Mouse (Mus musculus): ENCODE measurements at regions not wholly inside any gene's neighbourhood (a gene's known extent, or its start where the extent isn't known, plus 50 kb on each side); places are given as distances from the start of the nearest gene placed in this dataset.

DNA sequence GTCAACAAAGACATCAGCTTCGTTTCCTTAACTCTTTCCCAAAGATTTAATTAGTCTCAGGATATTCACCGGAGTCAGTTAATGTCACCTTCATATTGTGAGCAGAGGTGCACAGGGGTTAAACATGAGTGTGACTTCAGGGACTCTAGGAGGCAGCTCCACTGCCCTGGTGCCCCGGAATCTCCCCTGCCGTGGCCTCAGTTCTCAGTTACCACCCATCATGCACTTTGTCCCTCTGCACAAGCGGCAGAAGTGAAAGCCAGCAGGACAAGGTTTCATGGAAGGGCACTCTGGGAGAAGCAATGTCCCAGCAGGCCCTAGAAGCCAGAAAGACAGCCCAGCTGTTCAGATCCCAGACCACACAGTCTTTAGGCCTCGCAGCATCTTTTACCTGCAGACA, 150.5 kb upstream of the Egln3 start:
- H3K27ac ChIP-seq (replicated peaks) = peak overlapping the region; percentile 57
- WGBS = 40% methylated on average over 6 of the region's 6 CpGs

DNA sequence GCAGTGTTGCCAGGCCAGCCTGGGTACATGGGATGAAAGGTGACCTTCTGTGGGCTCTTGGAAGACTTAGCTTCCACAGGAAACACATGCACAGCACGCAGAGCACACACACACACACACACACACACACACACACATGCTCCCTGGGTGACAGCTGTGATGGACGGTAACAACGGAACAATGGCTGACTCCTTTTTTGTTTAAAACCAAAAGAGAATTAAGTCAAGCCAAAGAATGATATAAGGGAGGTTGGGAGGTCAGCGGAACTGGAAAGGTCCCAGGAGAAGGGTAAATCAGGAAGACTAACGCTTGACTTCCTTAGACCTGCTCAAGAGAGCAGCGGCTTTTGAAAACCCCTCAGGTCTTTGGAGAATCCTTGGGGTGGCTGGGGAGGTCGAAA, 150.0 kb upstream of the Egln3 start:
- WGBS = 48% methylated on average over 7 of the region's 7 CpGs
- no peaks in the 10 kb centered on the region for H3K9me3 ChIP-seq (replicated peaks)
- peak; percentile 19 for DNase-seq (ENCODE audit: low spot score)
- peak overlapping the region; percentile 57 for H3K27ac ChIP-seq (replicated peaks)
- H3K27me3 ChIP-seq (ENCODE audit: low read depth, poor library complexity, severe bottlenecking) = peaks cover 5% of the 10 kb centered on the region; the same call in 1 of the 2 replicates
- peaks cover 26% of the 10 kb centered on the region for H3K4me1 ChIP-seq
- no peaks in the 10 kb centered on the region for H3K36me3 ChIP-seq
- H3K4me3 ChIP-seq = no peak overlapping the region

More for the DNA sequence above, 150.5 kb upstream of the Egln3 start:
- peaks cover 5% of the 10 kb centered on the region; the same call in 1 of the 2 replicates for H3K27me3 ChIP-seq (ENCODE audit: low read depth, poor library complexity, severe bottlenecking)
- H3K9me3 ChIP-seq (replicated peaks) = no peaks in the 10 kb centered on the region
- H3K36me3 ChIP-seq = no peaks in the 10 kb centered on the region
- H3K4me3 ChIP-seq = no peak overlapping the region
- peaks cover 26% of the 10 kb centered on the region for H3K4me1 ChIP-seq
- no peak for DNase-seq (ENCODE audit: low spot score)

DNA sequence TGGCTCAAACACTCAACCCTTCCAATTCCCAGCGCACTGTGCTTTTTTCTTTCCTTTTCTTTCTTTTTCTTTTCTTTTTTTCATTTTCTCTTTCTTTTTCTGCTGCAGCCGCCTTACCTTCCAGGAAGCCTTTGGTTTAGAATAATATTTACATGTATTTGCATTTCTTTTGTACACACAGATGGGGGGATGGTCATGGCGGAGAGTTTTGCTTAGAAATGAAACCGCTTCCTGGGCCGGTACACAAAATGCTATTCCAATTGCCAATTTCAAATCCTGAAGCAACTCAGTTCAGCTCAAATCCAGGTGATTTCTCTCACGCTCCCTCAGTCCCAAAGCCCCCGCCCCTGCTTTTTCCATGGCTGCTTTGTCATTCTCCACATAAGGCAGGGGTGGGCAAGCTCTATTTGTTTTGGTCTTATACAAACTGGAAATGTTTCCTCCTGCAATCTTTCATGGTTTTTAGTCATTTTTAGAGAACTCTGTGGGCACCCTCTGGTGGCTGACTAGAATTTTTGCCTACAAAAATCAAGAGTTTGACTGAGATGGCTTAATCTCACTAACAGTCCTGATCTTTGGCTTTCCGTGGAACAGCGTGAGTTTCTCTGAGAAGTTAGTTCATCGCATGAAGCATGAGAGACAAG, 149.4 kb upstream of the Egln3 start:
- Histone ChIP-seq H3K27me3 (ENCODE audit: low read depth, poor library complexity, severe bottlenecking) (peaks cover 5% of the 10 kb centered on the region; the same call in 1 of the 2 replicates), H3K9me3 (replicated peaks) (no peaks in the 10 kb centered on the region), H3K4me3 (no peak overlapping the region), H3K4me1 (peaks cover 26% of the 10 kb centered on the region), H3K36me3 (no peaks in the 10 kb centered on the region), H3K27ac (replicated peaks) (0 out of 2 replicates have a peak overlapping the region, but pooled peaks have one; percentile 57)
- peak; percentile 21 for DNase-seq (ENCODE audit: low spot score)
- 80% methylated on average over 10 of the region's 10 CpGs for WGBS

DNA sequence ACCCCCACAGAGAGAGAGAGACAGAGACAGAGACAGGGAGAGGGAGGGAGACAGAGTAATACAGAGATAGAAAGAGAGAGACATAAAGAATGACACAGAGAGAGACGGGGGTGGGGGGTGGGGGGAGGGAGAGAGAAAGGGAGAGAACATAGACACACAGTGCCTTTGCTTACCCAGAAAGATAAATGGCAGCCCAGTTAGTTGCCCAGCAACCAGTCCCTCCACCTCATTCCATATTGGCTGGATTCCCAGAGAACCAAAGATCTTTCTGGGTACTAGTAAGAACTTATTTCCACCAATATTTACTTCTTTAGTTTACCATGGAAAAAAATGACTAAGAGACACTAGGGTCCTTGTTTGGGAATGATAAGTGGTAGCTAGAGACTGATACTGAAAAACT, 146.6 kb upstream of the Egln3 start:
- no peaks in the 10 kb centered on the region for H3K9me3 ChIP-seq (replicated peaks)
- 47% methylated on average over 1 of the region's 1 CpGs for WGBS
- no peaks in the 10 kb centered on the region for H3K36me3 ChIP-seq
- no peak overlapping the region for H3K27ac ChIP-seq (replicated peaks)
- no peak for DNase-seq (ENCODE audit: low spot score)
- no peak overlapping the region for H3K4me3 ChIP-seq
- H3K4me1 ChIP-seq = peaks cover 26% of the 10 kb centered on the region
- no peaks in the 10 kb centered on the region; the same call in 1 of the 2 replicates for H3K27me3 ChIP-seq (ENCODE audit: low read depth, poor library complexity, severe bottlenecking)

DNA sequence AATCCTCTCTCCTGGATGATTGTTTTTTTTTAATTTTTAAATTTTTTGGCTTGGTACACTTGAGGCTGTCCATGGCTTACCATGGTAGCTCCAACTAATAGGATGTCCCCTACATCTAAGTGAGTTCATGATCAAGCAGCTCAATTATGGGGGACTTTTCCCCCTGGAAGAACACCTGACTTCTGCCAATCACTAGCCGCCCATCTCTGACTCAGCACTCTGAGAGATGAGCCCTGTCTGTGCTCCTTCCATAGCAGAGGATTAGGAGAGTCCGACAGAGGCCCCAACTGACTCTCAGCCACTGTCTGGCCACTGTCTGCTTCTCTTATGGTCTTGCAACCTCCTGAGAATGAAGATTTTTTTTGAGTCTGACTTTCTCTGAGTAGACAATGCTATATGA, 145.7 kb upstream of the Egln3 start:
- DNase-seq (ENCODE audit: low spot score) = no peak
- H3K9me3 ChIP-seq (replicated peaks) = no peaks in the 10 kb centered on the region
- no peaks in the 10 kb centered on the region for H3K36me3 ChIP-seq
- no peak overlapping the region for H3K4me3 ChIP-seq
- 60% methylated on average over 2 of the region's 2 CpGs for WGBS
- H3K27ac ChIP-seq (replicated peaks) = no peak overlapping the region
- no peaks in the 10 kb centered on the region; the same call in 1 of the 2 replicates for H3K27me3 ChIP-seq (ENCODE audit: low read depth, poor library complexity, severe bottlenecking)
- H3K4me1 ChIP-seq = peaks cover 22% of the 10 kb centered on the region

DNA sequence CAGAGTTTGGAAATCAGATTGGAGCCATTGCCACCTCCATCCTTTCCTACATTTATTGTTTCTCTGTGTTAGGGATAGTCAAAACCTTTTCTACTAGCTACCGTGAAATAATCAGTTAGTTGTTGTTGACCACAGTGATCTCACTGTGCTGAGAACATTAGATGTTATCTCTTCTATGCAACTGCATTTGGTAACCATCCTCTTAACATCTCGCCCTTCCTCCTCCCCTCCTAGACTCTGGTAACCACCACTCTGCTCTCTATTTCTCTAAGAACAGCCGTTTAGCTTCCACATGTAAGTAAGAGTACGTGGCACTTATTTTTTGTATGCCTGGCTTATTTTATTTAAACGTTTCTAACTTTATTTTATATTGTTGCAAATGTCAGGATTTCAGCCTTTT, 139.8 kb upstream of the Egln3 start:
- Histone ChIP-seq H3K4me1 (no peaks in the 10 kb centered on the region), H3K4me3 (no peak overlapping the region), H3K36me3 (no peaks in the 10 kb centered on the region), H3K27ac (replicated peaks) (no peak overlapping the region), H3K9me3 (replicated peaks) (no peaks in the 10 kb centered on the region), H3K27me3 (ENCODE audit: low read depth, poor library complexity, severe bottlenecking) (peaks cover 5% of the 10 kb centered on the region)
- no peak for DNase-seq (ENCODE audit: low spot score)
- WGBS = 88% methylated on average over 5 of the region's 5 CpGs

DNA sequence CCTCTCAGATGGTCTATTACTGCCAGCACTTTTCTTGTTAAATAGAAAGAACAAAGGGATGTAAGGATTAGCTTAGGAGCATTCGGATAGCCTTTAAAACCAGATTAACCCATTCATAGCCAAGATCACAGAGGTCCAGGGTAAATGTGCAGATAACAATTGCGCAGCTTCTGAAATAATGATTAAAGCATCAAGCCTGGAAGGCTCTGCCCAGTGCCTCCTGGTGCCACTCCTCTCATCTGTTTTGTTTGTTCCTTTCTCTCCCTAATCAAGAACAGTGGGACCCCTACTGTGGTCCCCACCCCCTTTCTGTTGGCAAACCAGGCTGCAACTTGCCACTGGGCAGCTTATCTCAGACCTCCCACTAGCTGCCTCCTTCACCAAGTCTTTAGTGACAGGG, 131.8 kb upstream of the Egln3 start:
- Histone ChIP-seq H3K36me3 (no peaks in the 10 kb centered on the region), H3K9me3 (replicated peaks) (no peaks in the 10 kb centered on the region), H3K4me3 (no peak overlapping the region), H3K27ac (replicated peaks) (0 out of 2 replicates have a peak overlapping the region, but pooled peaks have one; percentile 28), H3K4me1 (peaks cover 26% of the 10 kb centered on the region), H3K27me3 (ENCODE audit: low read depth, poor library complexity, severe bottlenecking) (peaks cover 66% of the 10 kb centered on the region)
- WGBS = 6% methylated on average over 2 of the region's 2 CpGs
- no peak for DNase-seq (ENCODE audit: low spot score)

DNA sequence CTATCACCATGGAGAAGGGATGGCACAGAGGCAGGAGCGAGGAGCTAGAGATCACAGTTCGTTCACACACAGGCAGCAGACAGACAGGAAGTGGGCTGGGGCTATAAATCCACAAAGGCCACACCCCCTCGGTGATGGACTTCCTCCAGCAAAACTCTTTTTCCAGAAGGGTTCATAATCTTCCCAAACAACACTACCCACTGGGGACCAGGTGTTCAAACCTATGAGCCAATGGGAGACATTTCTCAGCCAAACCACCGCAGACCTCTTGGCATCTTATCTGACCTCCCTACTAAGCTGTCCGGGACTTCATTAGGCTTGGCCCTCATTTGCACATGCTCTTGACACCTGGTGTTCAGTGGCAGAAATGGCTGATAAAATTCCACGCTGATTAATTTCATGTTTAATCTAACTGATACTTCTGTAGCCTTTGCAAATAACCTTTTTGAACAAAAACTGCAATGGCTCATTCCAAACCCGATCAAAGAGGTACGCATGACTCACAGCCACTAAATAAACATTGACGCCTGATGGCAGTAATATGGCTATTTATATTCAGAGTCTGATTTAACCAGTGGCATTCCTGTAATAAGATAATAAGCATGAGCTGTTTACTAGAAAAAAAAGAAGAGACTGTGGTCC, 131.0 kb upstream of the Egln3 start:
- Histone ChIP-seq H3K27ac (replicated peaks) (0 out of 2 replicates have a peak overlapping the region, but pooled peaks have one; percentile 17), H3K27me3 (ENCODE audit: low read depth, poor library complexity, severe bottlenecking) (peaks cover 66% of the 10 kb centered on the region), H3K4me1 (peaks cover 26% of the 10 kb centered on the region), H3K9me3 (replicated peaks) (no peaks in the 10 kb centered on the region), H3K36me3 (no peaks in the 10 kb centered on the region), H3K4me3 (no peak overlapping the region)
- WGBS = 66% methylated on average over 9 of the region's 9 CpGs
- no peak for DNase-seq (ENCODE audit: low spot score)

DNA sequence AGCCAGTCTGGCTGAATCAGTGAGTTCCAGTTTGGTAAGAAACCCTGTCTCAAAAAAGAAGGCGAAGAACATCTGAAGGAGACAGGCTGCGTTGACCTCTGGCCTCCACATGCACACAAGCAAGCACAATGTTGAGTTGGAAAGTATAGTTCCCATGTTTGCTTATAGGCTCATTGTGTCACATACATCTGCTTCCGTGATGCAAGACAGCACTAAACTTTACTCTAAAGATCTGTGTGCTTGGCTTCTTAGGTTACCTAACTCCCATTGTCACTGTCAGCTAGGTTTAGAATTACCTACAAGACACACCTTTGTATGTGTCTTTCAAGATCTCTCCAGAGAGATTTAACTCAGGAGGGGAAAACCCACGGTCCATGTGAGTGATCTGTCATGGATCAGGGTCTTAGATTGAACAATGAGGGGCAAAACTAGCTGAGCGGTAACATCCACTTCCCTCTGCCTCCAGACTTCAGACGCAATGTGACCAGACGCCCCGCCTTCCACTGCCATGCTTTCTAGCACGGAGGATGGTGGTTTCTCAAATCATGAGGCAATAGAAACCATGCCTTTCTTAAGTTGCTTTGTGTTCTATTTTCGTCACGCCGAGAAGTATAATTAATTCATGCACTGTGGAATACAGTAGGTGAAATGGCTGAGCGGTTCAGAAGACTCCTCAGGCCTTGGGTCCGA, 130.1 kb upstream of the Egln3 start:
- WGBS = 88% methylated on average over 14 of the region's 14 CpGs
- Histone ChIP-seq H3K27ac (replicated peaks) (no peak overlapping the region), H3K27me3 (ENCODE audit: low read depth, poor library complexity, severe bottlenecking) (peaks cover 65% of the 10 kb centered on the region), H3K9me3 (replicated peaks) (no peaks in the 10 kb centered on the region), H3K36me3 (no peaks in the 10 kb centered on the region), H3K4me3 (no peak overlapping the region), H3K4me1 (peaks cover 26% of the 10 kb centered on the region)
- no peak for DNase-seq (ENCODE audit: low spot score)

DNA sequence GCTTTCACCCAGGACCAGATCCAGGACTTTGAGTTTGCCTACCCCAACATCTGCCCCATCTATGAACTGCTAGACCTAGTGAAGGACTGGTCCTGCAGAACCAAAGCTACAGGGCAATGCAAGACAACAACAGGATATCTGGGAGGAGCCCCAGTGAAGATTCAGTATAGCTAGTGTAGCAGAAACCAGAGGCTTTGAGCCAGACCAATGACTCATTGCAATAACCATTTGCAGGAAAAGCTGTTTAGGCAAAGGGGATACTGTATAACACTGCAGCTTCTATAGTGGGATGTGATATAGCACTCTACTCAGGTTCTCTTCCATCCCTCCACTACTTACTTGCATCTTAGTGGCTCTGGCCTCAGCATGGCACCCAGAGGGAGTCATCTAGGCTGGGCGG, 123.8 kb upstream of the Egln3 start:
- H3K4me1 ChIP-seq = peaks cover 9% of the 10 kb centered on the region
- peaks cover 26% of the 10 kb centered on the region for H3K27me3 ChIP-seq (ENCODE audit: low read depth, poor library complexity, severe bottlenecking)
- no peak overlapping the region for H3K27ac ChIP-seq (replicated peaks)
- H3K9me3 ChIP-seq (replicated peaks) = no peaks in the 10 kb centered on the region
- H3K4me3 ChIP-seq = no peak overlapping the region
- no peaks in the 10 kb centered on the region for H3K36me3 ChIP-seq
- WGBS = 77% methylated on average over 1 of the region's 1 CpGs
- no peak for DNase-seq (ENCODE audit: low spot score)

DNA sequence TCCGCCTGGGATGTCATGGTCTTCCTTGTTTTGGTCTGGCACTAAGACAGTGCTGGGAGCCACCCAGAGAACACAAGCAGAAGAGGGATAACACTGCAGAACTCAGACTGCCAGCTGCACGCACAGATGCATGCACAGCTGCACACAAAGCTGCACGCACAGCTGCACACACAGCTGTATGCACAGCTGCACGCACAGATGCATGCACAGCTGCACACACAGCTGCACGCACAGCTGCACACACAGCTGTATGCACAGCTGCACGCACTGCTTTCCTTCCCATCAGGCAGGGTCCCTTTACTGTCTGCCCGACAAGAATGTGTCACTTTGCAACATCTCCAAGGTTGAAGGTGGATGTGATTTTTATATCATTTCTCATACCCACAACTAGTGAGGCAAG, 122.9 kb upstream of the Egln3 start:
- 45% methylated on average over 7 of the region's 7 CpGs for WGBS
- H3K4me3 ChIP-seq = no peak overlapping the region

DNA sequence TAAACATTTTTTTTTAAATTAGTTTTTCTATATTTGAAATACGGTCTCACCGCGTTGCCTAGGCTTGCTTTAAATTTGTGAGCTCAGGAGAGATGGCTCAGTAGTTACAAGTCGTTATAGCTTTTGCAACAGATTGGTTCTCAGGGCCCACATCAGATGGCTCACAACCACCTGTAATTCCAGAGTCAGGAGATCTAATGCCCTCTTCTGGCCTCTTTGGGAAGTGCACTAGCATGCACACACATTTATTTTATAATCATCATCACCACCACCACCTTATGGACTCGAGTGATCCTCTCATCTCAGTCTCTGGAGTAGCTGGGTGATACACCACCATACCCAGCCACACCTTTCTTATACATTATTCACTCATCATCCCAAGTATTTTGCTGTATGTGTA, 116.9 kb upstream of the Egln3 start:
- Histone ChIP-seq H3K36me3 (no peaks in the 10 kb centered on the region), H3K9me3 (replicated peaks) (peaks cover 14% of the 10 kb centered on the region; the same call in 1 of the 2 replicates), H3K27ac (replicated peaks) (no peak overlapping the region), H3K27me3 (ENCODE audit: low read depth, poor library complexity, severe bottlenecking) (peaks cover 32% of the 10 kb centered on the region), H3K4me3 (no peak overlapping the region), H3K4me1 (peaks cover 17% of the 10 kb centered on the region)
- peak; percentile 9 for DNase-seq (ENCODE audit: low spot score)
- WGBS = 94% methylated on average over 5 of the region's 5 CpGs

More for the DNA sequence above, 122.9 kb upstream of the Egln3 start:
- H3K9me3 ChIP-seq (replicated peaks) = no peaks in the 10 kb centered on the region
- DNase-seq (ENCODE audit: low spot score) = no peak
- H3K4me1 ChIP-seq = peaks cover 9% of the 10 kb centered on the region
- no peaks in the 10 kb centered on the region for H3K36me3 ChIP-seq
- H3K27ac ChIP-seq (replicated peaks) = no peak overlapping the region
- peaks cover 17% of the 10 kb centered on the region for H3K27me3 ChIP-seq (ENCODE audit: low read depth, poor library complexity, severe bottlenecking)

Measured in midbrain, embryonic 10.5 days (tissue).